Mouse (Mus musculus) spleen, adult 10 weeks (tissue): ENCODE measurements around the gene 4931440F15Rik. TPM values are rescaled to one million over a fixed set of nuclear protein-coding genes. Genes with fewer than 3 reads are reported as not detected.

Experiments
- polyA plus RNA-seq: library from polyadenylated mRNA; stranded (reverse); fragments of 350-450 nt; fragmentation: Illumina TruSeq; extraction: RNeasy Lipid Tissue Mini Kit (QIAGEN cat#74804); gene quantifications from one replicate; pipeline ENCODE4 v1.2.3, GENCODE M21; 2015; ENCODE audit warnings: low replicate concordance; ENCODE audit not compliant: insufficient read depth

4931440F15Rik gene
- polyA plus RNA-seq, result not detected

GRCm38 (mm10) chr11:29825271-29825718 lies at the start of gene 4931440F15Rik:
4931440F15Rik (minus strand) TSS chr11:29825668.

Other genes with a start within 250 kb of the 4931440F15Rik start
- gene Rtn4, start 132.7 kb downstream of the 4931440F15Rik start, polyA plus RNA-seq, result 191 TPM
- gene Eml6, start 200.4 kb upstream of the 4931440F15Rik start, polyA plus RNA-seq, result 3.8 TPM